Mouse (Mus musculus) ES-E14 (cell line): ENCODE results near the gene Dhx40.

ENCODE experiments used
- HCFC1 ChIP-seq: IDR thresholded peaks from 2 replicates; pipeline ENCODE4 v1.6.1; 2012; ENCODE audit warnings: low read length, inconsistent platforms, borderline replicate concordance; ENCODE audit not compliant: insufficient read depth
- ZC3H11A ChIP-seq: IDR thresholded peaks from 2 replicates; pipeline ENCODE4 v1.6.1; 2012; ENCODE audit warnings: low read depth, mild to moderate bottlenecking, inconsistent platforms, low read length, borderline replicate concordance
- ZNF384 ChIP-seq: IDR thresholded peaks from 2 replicates; pipeline ENCODE4 v1.6.1; 2012; ENCODE audit warnings: low read depth, low read length, inconsistent platforms

- TF ChIP-seq ZC3H11A (no peak), HCFC1 (no peak), ZNF384 (no peak)
These were observed 72.6 kb downstream of the Dhx40 start for GRCm38 (mm10) chr11:86734993-86735392.
